Mouse (Mus musculus) megakaryocyte, embryonic 14.5 days (primary cell): ENCODE data around the gene Baiap2l1. TPM values are rescaled to one million over a fixed set of nuclear protein-coding genes. Genes with fewer than 3 reads are reported as not detected.
A peak's percentile ranks its signal among the peaks of the same experiment; 100 is the strongest.

ENCODE experiments used
- H3K27me3 ChIP-seq: replicated peaks from 2 replicates; pipeline ENCODE3; 2012; ENCODE audit warnings: inconsistent platforms
- H3K36me3 ChIP-seq: replicated peaks from 2 replicates; pipeline ENCODE3; 2012; ENCODE audit warnings: low read length, inconsistent platforms, mixed read lengths
- H3K4me1 ChIP-seq: 2 replicates; pipeline ENCODE4 v1.6.1; 2012; ENCODE audit warnings: inconsistent platforms
- H3K4me3 ChIP-seq: replicated peaks from 2 replicates; pipeline ENCODE3; 2012; ENCODE audit warnings: moderate library complexity, mild to moderate bottlenecking, inconsistent platforms
- H3K9me3 ChIP-seq: 2 replicates; pipeline ENCODE4 v1.6.1; 2012; ENCODE audit warnings: inconsistent platforms
- FLI1 ChIP-seq: IDR thresholded peaks from 2 replicates; pipeline ENCODE4 v1.6.1; 2012; ENCODE audit warnings: low read length, inconsistent platforms, mixed read lengths
- GATA1 ChIP-seq: IDR thresholded peaks from 3 replicates; pipeline ENCODE4 v1.6.1; 2012; ENCODE audit warnings: mixed read lengths, low read length, inconsistent platforms, borderline replicate concordance
- polyA plus RNA-seq: library from polyadenylated mRNA; stranded (reverse); fragments of >175 nt; gene quantifications from 2 replicates; pipeline ENCODE4 v1.2.3, GENCODE M21; 2012; ENCODE audit warnings: low replicate concordance; ENCODE audit not compliant: insufficient read depth

Baiap2l1 gene
- polyA plus RNA-seq, 1 experiment, result not detected

DNA sequence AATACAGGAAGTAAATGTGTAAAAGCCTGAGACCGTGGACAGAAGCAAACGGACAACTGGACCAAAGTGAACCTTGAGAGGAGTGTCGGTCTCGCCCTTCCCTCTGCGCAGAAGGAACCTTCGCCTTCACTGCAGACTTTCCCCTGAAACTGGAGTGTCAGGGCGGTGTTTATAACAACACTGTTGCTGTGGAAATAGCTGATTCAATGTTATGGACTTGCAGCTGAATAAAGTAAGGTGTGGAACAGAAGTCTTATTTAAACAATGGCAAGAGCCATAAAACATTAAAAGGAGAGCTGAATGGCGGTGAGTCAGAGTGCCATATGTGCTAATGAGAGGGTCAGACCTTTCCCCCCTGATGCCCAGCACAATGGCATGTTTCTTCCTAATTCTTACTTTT lies 40.5 kb downstream of the Baiap2l1 start:
- no peak for TF ChIP-seq GATA1
- no peak for TF ChIP-seq FLI1

DNA sequence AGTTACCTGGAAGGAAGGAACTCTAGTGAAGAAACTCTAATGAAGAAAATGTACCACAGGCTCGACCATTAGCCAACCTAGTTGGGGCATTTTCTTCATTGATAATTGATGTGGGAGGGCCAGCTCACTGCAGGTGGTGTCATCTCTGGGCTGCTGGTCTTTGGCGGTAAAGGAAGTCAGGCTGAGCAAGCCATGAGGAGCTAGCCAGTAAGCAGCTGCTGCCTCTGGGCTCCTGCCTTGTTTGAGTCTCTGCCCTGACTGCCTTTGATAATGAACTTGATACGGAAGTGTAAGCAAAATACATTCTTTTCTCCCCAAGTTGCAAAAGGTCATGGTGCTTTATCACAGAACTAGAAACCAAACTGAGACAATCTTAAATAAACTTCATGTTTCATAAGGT lies 41.5 kb downstream of the Baiap2l1 start:
- Histone ChIP-seq H3K4me1 (peaks cover 19% of the 10 kb centered on the region), H3K4me3 (no peak overlapping the region), H3K27me3 (peaks cover 6% of the 10 kb centered on the region), H3K9me3 (no peaks in the 10 kb centered on the region), H3K36me3 (no peaks in the 10 kb centered on the region)
- TF ChIP-seq FLI1, result no peak
- TF ChIP-seq GATA1, result no peak

More for the DNA sequence above, 40.5 kb downstream of the Baiap2l1 start:
- Histone ChIP-seq H3K4me3 (no peak overlapping the region), H3K27me3 (peaks cover 6% of the 10 kb centered on the region), H3K36me3 (no peaks in the 10 kb centered on the region), H3K9me3 (no peaks in the 10 kb centered on the region), H3K4me1 (peaks cover 19% of the 10 kb centered on the region)

DNA sequence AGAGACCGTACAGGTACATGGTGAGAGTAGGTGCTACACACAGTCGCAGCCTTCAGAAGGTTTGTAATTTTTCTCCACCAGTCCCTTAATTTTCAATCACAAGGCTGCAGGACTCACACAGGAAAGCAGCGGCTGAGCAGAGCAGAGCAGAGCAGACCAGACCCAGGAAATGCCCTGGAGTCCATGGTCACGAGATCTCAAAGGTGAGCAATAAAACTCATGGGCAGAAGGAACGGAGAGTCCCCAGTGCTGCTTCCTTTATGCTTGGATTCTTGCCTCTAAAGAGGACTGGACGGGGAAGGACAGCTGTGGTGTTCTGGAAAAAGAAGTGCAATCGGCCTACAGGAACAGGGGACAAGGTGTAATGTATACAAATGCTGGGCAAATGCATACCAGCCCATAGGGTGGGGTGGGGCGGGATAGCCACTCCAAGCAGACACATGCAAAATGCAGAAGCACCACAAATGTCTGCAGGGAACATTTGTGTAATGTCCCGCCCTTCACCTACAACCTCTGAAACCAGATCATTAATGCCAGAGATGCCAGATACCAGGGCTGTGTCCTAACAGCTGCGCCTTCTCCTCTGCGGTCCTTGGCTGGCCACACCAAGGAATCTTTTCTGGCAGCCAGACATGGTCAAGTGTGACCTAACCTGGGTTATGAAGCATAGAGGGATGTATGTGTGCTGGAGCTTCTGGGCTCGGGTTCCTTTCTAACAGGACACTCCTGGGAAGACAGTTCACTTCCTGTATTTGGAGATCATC lies 43.0 kb downstream of the Baiap2l1 start:
- Histone ChIP-seq H3K4me1 (peaks cover 23% of the 10 kb centered on the region), H3K9me3 (no peaks in the 10 kb centered on the region), H3K36me3 (no peaks in the 10 kb centered on the region), H3K27me3 (peaks cover 6% of the 10 kb centered on the region), H3K4me3 (no peak overlapping the region)
- TF ChIP-seq GATA1 (no peak), FLI1 (no peak)

DNA sequence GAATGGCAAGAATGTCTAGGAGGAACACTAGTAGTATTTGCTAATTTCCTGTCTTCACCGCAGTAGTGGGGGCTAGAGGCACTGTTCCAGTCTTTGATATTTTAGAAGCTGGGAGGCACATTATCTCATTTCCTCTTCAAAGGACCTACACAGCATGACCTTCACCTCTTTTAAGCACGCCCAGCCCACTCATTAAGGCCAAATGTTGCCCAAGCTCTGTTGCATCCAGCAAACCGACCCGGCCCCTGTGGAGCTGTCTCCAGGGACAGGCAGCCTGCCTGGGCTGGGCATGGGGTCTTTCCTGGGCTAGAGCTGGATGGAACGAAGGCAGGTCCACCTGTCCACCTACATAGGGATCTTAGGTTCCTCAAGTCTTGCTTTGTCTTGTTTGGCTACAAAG lies 44.6 kb downstream of the Baiap2l1 start:
- Histone ChIP-seq H3K4me1 (peaks cover 23% of the 10 kb centered on the region), H3K4me3 (peak overlapping the region; percentile 4), H3K9me3 (no peaks in the 10 kb centered on the region), H3K36me3 (no peaks in the 10 kb centered on the region), H3K27me3 (peaks cover 8% of the 10 kb centered on the region)
- TF ChIP-seq FLI1, result no peak

DNA sequence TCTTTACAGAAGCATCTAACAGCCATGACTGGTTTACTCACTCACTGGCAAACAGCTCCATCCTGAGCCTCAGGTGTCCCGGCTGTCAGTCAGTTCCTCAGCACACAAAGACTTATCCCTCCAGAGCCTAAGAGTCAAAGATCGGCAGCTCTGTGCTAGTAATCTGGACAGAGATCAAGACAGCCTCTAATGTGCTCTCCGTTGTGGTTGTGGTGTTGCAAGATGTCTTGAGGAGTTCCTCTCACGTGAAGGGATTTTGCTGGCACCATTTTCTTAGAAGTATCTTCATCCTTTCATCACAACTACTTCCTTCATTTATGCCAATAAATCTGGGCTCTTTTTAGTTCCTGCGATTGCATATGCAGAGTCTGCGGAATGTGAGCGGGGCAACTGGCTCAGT lies 45.7 kb downstream of the Baiap2l1 start:
- Histone ChIP-seq H3K27me3 (peaks cover 4% of the 10 kb centered on the region), H3K4me3 (no peak overlapping the region), H3K9me3 (no peaks in the 10 kb centered on the region), H3K36me3 (no peaks in the 10 kb centered on the region), H3K4me1 (peaks cover 23% of the 10 kb centered on the region)
- TF ChIP-seq FLI1 (no peak), GATA1 (no peak)

DNA sequence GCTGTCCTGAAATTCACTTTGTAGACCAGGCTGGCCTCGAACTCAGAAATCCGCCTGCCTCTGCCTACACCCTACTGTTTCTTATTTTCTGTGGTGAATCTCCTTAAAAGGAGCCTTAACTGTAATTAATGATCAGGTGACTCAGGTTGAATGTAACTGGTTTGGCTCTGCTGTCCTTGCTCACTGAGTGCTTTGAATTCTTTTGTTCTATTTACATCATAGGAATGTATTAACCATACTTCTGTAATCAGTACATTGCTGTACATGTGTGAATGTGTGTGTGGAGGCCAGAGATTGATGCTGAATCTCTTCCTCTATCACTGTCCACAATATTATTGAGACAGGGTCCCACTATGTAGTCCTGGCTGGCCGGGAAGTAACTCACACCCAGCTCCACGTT lies 49.0 kb downstream of the Baiap2l1 start:
- no peak for TF ChIP-seq FLI1
- TF ChIP-seq GATA1, result no peak
- peaks cover 17% of the 10 kb centered on the region for H3K4me1 ChIP-seq

DNA sequence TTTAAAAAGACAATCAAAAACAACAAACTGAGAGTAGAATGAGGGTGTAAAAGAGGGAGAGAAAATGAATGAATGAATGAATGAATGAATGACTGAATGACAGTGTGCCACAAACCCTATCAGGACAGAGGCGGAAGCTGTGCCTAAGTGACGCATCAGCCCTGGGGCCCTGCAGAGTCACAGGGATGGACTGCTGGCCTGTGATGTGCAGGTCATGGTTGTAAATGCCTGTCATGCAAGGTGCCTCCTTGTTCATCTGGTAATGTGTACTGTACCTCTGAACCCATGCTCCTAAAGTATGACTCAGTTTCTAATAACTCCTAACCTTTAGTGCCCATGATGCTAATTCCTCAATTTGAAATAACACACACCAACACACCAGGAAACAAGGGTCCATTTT lies 54.8 kb downstream of the Baiap2l1 start:
- H3K36me3 ChIP-seq, result no peaks in the 10 kb centered on the region
- peaks cover 6% of the 10 kb centered on the region for H3K27me3 ChIP-seq
- H3K9me3 ChIP-seq, result no peaks in the 10 kb centered on the region
- no peak overlapping the region for H3K4me3 ChIP-seq
- TF ChIP-seq FLI1 (no peak), GATA1 (no peak)
- H3K4me1 ChIP-seq, result no peaks in the 10 kb centered on the region

More for the DNA sequence above, 49.0 kb downstream of the Baiap2l1 start:
- peaks cover 2% of the 10 kb centered on the region for H3K27me3 ChIP-seq
- H3K36me3 ChIP-seq, result no peaks in the 10 kb centered on the region
- no peak overlapping the region for H3K4me3 ChIP-seq
- H3K9me3 ChIP-seq, result no peaks in the 10 kb centered on the region

DNA sequence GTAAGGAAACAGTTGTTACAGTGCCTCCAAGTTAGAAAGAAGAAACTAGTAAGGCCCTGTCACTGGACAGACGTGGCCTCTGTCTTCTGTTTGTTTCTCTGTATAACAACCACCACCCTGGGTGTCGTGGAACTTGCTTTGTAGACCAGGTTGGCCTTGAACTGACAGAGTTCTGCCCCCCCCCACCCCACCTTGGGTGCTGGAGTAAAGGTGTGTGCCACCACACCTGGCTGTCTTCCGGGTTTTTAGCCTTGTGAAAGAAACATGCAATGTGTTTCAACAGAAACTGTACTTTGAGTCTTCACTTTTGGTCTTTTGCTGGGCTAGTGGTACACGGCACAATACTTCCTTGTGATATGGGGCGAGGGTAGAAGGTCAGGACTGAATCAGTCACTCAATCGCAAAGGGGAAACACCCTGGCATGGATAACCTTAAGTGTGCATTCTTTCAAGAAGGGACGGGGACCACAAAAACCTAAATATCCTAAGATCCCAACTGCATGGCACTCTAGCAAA lies 61.8 kb downstream of the Baiap2l1 start:
- TF ChIP-seq FLI1 (no peak), GATA1 (no peak)
- no peak overlapping the region for H3K4me3 ChIP-seq

DNA sequence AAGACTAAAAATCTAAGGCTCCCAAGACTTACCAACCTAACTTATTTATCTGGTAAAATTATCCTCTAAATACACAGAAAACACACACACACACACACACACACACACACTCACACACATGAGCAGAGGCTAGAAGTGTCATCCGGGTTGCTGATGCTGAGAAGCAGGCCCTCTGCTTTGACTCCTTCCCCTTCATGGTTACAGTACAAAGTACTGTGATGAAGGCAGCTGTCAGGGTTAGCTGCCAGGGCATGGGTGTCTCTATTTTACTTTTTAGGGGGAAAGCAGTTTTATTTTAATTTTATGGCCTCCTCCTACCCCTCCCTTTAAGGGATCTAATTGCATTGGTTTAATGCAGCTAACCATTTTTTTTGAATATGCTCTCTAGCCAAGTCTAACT lies 62.6 kb downstream of the Baiap2l1 start:
- Histone ChIP-seq H3K9me3 (no peaks in the 10 kb centered on the region), H3K4me3 (no peak overlapping the region), H3K36me3 (no peaks in the 10 kb centered on the region), H3K27me3 (peaks cover 4% of the 10 kb centered on the region), H3K4me1 (no peaks in the 10 kb centered on the region)
- TF ChIP-seq GATA1, result no peak
- TF ChIP-seq FLI1, result no peak

More for the DNA sequence above, 61.8 kb downstream of the Baiap2l1 start:
- H3K4me1 ChIP-seq, result no peaks in the 10 kb centered on the region
- no peaks in the 10 kb centered on the region for H3K9me3 ChIP-seq
- no peaks in the 10 kb centered on the region for H3K36me3 ChIP-seq
- peaks cover 4% of the 10 kb centered on the region for H3K27me3 ChIP-seq

DNA sequence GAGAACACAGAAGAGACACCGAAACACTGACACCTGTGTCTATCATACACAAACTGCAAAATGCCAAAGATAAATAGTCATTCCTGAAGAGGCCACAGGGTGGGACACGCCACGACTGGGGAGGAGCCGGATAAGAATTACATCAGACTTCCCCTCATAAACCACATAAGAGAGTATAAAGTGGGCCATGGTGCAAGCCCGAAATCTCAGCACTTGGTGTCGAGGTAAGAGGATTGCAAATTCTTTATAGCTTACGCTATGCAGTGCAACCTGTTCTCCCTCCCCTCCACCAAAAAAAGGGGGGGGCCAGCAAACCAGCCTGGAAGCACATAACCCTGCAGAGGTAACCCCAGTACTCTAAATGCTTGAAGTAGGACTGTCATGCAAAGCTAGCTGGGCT lies 63.0 kb downstream of the Baiap2l1 start:
- H3K4me1 ChIP-seq, result no peaks in the 10 kb centered on the region
- peaks cover 2% of the 10 kb centered on the region for H3K27me3 ChIP-seq
- TF ChIP-seq FLI1 (no peak), GATA1 (no peak)
- no peaks in the 10 kb centered on the region for H3K36me3 ChIP-seq
- no peak overlapping the region for H3K4me3 ChIP-seq
- H3K9me3 ChIP-seq, result no peaks in the 10 kb centered on the region

DNA sequence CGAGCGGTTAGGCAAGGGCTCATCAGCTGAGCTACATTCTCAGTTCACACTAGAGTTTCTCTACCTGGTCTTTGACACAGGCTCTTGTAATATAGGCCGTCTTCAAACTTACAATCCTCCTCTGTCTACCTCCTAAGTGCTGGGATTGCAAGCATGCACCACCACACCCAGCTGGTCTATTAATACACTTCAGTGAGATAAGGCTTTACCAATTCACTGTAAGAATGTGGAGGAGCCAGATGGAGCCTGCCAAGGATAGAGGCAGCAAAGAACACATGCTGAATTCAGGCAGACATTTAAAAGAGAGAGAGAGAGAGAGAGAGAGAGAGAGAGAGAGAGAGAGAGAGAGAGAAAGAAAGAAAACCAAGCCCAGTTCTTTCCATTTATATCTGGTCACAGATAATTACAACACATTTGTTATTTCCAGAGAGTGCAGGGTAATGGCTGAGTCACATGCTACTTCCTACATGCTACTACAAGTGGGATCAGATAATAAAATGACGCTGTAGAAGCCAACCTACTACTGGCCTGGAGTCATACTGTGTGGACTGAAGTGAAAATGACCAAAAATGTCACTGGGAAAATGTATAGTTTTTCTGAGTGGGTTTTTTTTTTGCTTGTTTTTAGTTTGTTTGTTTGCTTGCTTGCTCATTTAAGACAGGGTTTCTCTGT lies 68.0 kb downstream of the Baiap2l1 start:
- Histone ChIP-seq H3K36me3 (no peaks in the 10 kb centered on the region), H3K27me3 (peaks cover 5% of the 10 kb centered on the region), H3K4me3 (no peak overlapping the region), H3K9me3 (no peaks in the 10 kb centered on the region), H3K4me1 (peaks cover 3% of the 10 kb centered on the region; the same call in 1 of the 2 replicates)
- TF ChIP-seq GATA1 (no peak), FLI1 (no peak)
